Mouse (Mus musculus) liver, adult (tissue): ENCODE data around the gene Them5.

Experiments
- GATA4 ChIP-seq: IDR thresholded peaks from 2 replicates; pipeline ENCODE4 v1.6.1; 2014; ENCODE audit warnings: mild to moderate bottlenecking, low read length; ENCODE audit not compliant: insufficient replicate concordance

Gene Them5

GRCm38 (mm10) chr3:94363291-94364153, 21.6 kb downstream of the Them5 start:
- no peak for TF ChIP-seq GATA4

- no peak for TF ChIP-seq GATA4
Observed at GRCm38 (mm10) chr3:94364154-94364526, 22.2 kb downstream of the Them5 start.

GRCm38 (mm10) chr3:94366761-94367160, 24.9 kb downstream of the Them5 start:
- TF ChIP-seq GATA4, result no peak; the same call in 1 of the 2 replicates

GRCm38 (mm10) chr3:94367511-94367910, 25.6 kb downstream of the Them5 start:
- peak; percentile 83 for TF ChIP-seq GATA4

- TF ChIP-seq GATA4, result no peak
Observed at GRCm38 (mm10) chr3:94368631-94369030, 26.7 kb downstream of the Them5 start.

- no peak for TF ChIP-seq GATA4
Observed at GRCm38 (mm10) chr3:94369709-94370108, 27.8 kb downstream of the Them5 start.

GRCm38 (mm10) chr3:94371637-94372036, 29.7 kb downstream of the Them5 start:
- TF ChIP-seq GATA4, result peak; percentile 29; the same call in 1 of the 2 replicates

GRCm38 (mm10) chr3:94372038-94372437, 30.1 kb downstream of the Them5 start:
- no peak for TF ChIP-seq GATA4

GRCm38 (mm10) chr3:94372641-94373040, 30.7 kb downstream of the Them5 start, which contains the start of gene Rorc:
TSS of gene Rorc (plus strand) at chr3:94372794.
- TF ChIP-seq GATA4, result no peak

GRCm38 (mm10) chr3:94373090-94373489, 31.2 kb downstream of the Them5 start:
- no peak for TF ChIP-seq GATA4

- TF ChIP-seq GATA4, result no peak
Observed at GRCm38 (mm10) chr3:94373597-94374011, 31.7 kb downstream of the Them5 start.

- TF ChIP-seq GATA4, result no peak
Observed at GRCm38 (mm10) chr3:94374636-94375035, 32.7 kb downstream of the Them5 start.

GRCm38 (mm10) chr3:94375146-94375545, 33.2 kb downstream of the Them5 start:
- no peak for TF ChIP-seq GATA4

GRCm38 (mm10) chr3:94375861-94376260, 34.0 kb downstream of the Them5 start:
- TF ChIP-seq GATA4, result no peak

GRCm38 (mm10) chr3:94377028-94377923, 35.4 kb downstream of the Them5 start:
- TF ChIP-seq GATA4, result no peak
